Mouse (Mus musculus) gonadal fat pad, adult 2 months (tissue): ENCODE results near the gene Gabarap. TPM values are rescaled to one million over a fixed set of nuclear protein-coding genes. Genes with fewer than 3 reads are reported as not detected.

Source experiments
- polyA plus RNA-seq: library from polyadenylated mRNA; depleted of rRNA; stranded (reverse); fragments of >200 nt; gene quantifications from 2 replicates; pipeline ENCODE4 v1.2.3, GENCODE M21; 2012; rRNA removed

Gabarap gene
- polyA plus RNA-seq, 1 experiment, result 568 TPM

Other genes starting within 250 kb of the Gabarap start
- 18.5 and 48.2 TPM in 2 replicates for gene Polr2a, start 232.5 kb upstream of the Gabarap start, polyA plus RNA-seq
- gene Slc35g3, start 229.2 kb upstream of the Gabarap start, polyA plus RNA-seq, result 0.22 and 0.51 TPM in 2 replicates
- 30.6 and 32.9 TPM in 2 replicates for gene Zbtb4, start 225.2 kb upstream of the Gabarap start, polyA plus RNA-seq
- gene Chrnb1, start 195.2 kb upstream of the Gabarap start, polyA plus RNA-seq, result 15.3 and 18.3 TPM in 2 replicates
- gene Fgf11, start 189.3 kb upstream of the Gabarap start, polyA plus RNA-seq, result 6.9 and 7.7 TPM in 2 replicates
- gene Tmem102, start 185.5 kb upstream of the Gabarap start, polyA plus RNA-seq, result 12.9 and 20.5 TPM in 2 replicates
- 0.18 and 0.47 TPM in 2 replicates for gene Gm39566, start 175.8 kb upstream of the Gabarap start, polyA plus RNA-seq
- gene Spem2, start 172.7 kb upstream of the Gabarap start, polyA plus RNA-seq, result 6.8 and 9.8 TPM in 2 replicates
- 11.3 and 16.5 TPM in 2 replicates for gene Spem1, start 169.0 kb upstream of the Gabarap start, polyA plus RNA-seq
- 19.0 and 23.8 TPM in 2 replicates for gene Nlgn2, start 153.4 kb upstream of the Gabarap start, polyA plus RNA-seq
- 179 and 279 TPM in 2 replicates for gene Tmem256, start 152.6 kb upstream of the Gabarap start, polyA plus RNA-seq
- gene Plscr3, start 144.8 kb upstream of the Gabarap start, polyA plus RNA-seq, result 60.4 and 66.9 TPM in 2 replicates
- 26.0 and 32.5 TPM in 2 replicates for gene Tnk1, start 132.4 kb upstream of the Gabarap start, polyA plus RNA-seq
- gene Tmem95, start 113.1 kb upstream of the Gabarap start, polyA plus RNA-seq, result not detected in 2 replicates
- gene Kctd11, start 109.7 kb upstream of the Gabarap start, polyA plus RNA-seq, result 9.0 and 10.0 TPM in 2 replicates
- gene Acap1, start 95.6 kb upstream of the Gabarap start, polyA plus RNA-seq, result 37.7 and 38.2 TPM in 2 replicates
- gene 2810408A11Rik, start 90.2 kb upstream of the Gabarap start, polyA plus RNA-seq, result 5.4 and 5.9 TPM in 2 replicates
- gene Neurl4, start 90.1 kb upstream of the Gabarap start, polyA plus RNA-seq, result 42.3 and 45.0 TPM in 2 replicates
- gene Gps2, start 77.3 kb upstream of the Gabarap start, polyA plus RNA-seq, result 56.9 and 61.2 TPM in 2 replicates
- 457 and 520 TPM in 2 replicates for gene Eif5a, start 69.2 kb upstream of the Gabarap start, polyA plus RNA-seq
- gene Ybx2, start 55.3 kb upstream of the Gabarap start, polyA plus RNA-seq, result 19.2 and 37.4 TPM in 2 replicates
- gene Slc2a4, start 43.0 kb upstream of the Gabarap start, polyA plus RNA-seq, result 121 and 139 TPM in 2 replicates
- gene Cldn7, start 26.4 kb upstream of the Gabarap start, polyA plus RNA-seq, result 88.4 and 172 TPM in 2 replicates
- gene Ctdnep1, start 10.0 kb upstream of the Gabarap start, polyA plus RNA-seq, result 94.3 and 108 TPM in 2 replicates
- gene Elp5, start 8.6 kb upstream of the Gabarap start, polyA plus RNA-seq, result 60.1 and 80.3 TPM in 2 replicates
- 22.8 and 23.2 TPM in 2 replicates for gene Phf23, start 4.6 kb downstream of the Gabarap start, polyA plus RNA-seq
- 13.7 and 19.1 TPM in 2 replicates for gene Dvl2, start 9.5 kb downstream of the Gabarap start, polyA plus RNA-seq
- 79.9 and 96.2 TPM in 2 replicates for gene Acadvl, start 24.3 kb downstream of the Gabarap start, polyA plus RNA-seq
- gene Dlg4, start 25.8 kb downstream of the Gabarap start, polyA plus RNA-seq, result 12.8 and 16.6 TPM in 2 replicates
- 0.08 and 0.72 TPM in 2 replicates for gene Asgr1, start 62.9 kb downstream of the Gabarap start, polyA plus RNA-seq
- gene Asgr2, start 101.5 kb downstream of the Gabarap start, polyA plus RNA-seq, result 0.93 and 1.4 TPM in 2 replicates
- 14.1 and 33.9 TPM in 2 replicates for gene Mgl2, start 139.2 kb downstream of the Gabarap start, polyA plus RNA-seq
- 19.1 and 24.5 TPM in 2 replicates for gene Clec10a, start 165.1 kb downstream of the Gabarap start, polyA plus RNA-seq
- gene Slc16a11, start 221.6 kb downstream of the Gabarap start, polyA plus RNA-seq, result 30.7 and 42.7 TPM in 2 replicates
- gene Slc16a13, start 229.9 kb downstream of the Gabarap start, polyA plus RNA-seq, result 22.1 and 30.3 TPM in 2 replicates
- 8.1 and 9.1 TPM in 2 replicates for gene Bcl6b, start 238.7 kb downstream of the Gabarap start, polyA plus RNA-seq
- 61.6 and 71.7 TPM in 2 replicates for gene 0610010K14Rik, start 246.8 kb downstream of the Gabarap start, polyA plus RNA-seq
- 7.6 and 11.2 TPM in 2 replicates for gene Gm21988, start 248.7 kb downstream of the Gabarap start, polyA plus RNA-seq
- 341 and 367 TPM in 2 replicates for gene Rnasek, start 248.7 kb downstream of the Gabarap start, polyA plus RNA-seq